Mouse (Mus musculus) CH12.LX (cell line): ENCODE results near the gene Slc38a3. TPM values are rescaled to one million over a fixed set of nuclear protein-coding genes. Genes with fewer than 3 reads are reported as not detected.

Source experiments
- DNase-seq: peaks from one replicate; pipeline ENCODE4 v3.0.0-alpha.2; 2013; ENCODE audit errors: extremely low read depth
- H3K27ac ChIP-seq: 2 replicates; pipeline ENCODE4 v1.5.1; 2012; ENCODE audit warnings: low read depth, mild to moderate bottlenecking, control low read depth, moderate library complexity; ENCODE audit not compliant: insufficient read depth
- H3K27me3 ChIP-seq: replicated peaks from 2 replicates; pipeline ENCODE3; 2012; ENCODE audit warnings: inconsistent platforms
- H3K36me3 ChIP-seq, 2 experiments: replicated peaks in 1 of 2; 2 replicates each; pipeline versions ENCODE3 to v1.6.1; 2012; ENCODE audit warnings: inconsistent platforms in 1 of 2, low read length in 1 of 2, mild to moderate bottlenecking in 1 of 2, mixed read lengths in 1 of 2, moderate library complexity in 1 of 2; ENCODE audit not compliant: control insufficient read depth in 1 of 2, insufficient read depth in 1 of 2
- H3K4me1 ChIP-seq, 2 experiments: 2 replicates each; pipeline ENCODE4 v1.6.1; 2012; ENCODE audit warnings: inconsistent platforms in 1 of 2, moderate library complexity in 1 of 2; ENCODE audit not compliant: insufficient read depth in 2 of 2, control insufficient read depth in 1 of 2
- H3K4me2 ChIP-seq: 2 replicates; pipeline ENCODE4 v1.6.1; 2012; ENCODE audit warnings: low read depth, mild to moderate bottlenecking, control low read depth; ENCODE audit not compliant: poor library complexity, insufficient read depth, severe bottlenecking
- H3K4me3 ChIP-seq, 3 experiments: fragments of 150-350 bp in 1 of 3; sonication (generic) in 1 of 3; replicated peaks in 1 of 3; 2 replicates each; pipeline versions ENCODE3 to v1.5.1; 2011 to 2012; ENCODE audit warnings: low read depth in 2 of 3, low read length in 2 of 3, mild to moderate bottlenecking in 2 of 3, moderate library complexity in 2 of 3, control low read depth in 1 of 3, improper control_type of control experiment in 1 of 3, inconsistent platforms in 1 of 3, mixed read lengths in 1 of 3; ENCODE audit not compliant: poor library complexity in 1 of 3
- H3K79me2 ChIP-seq: replicated peaks from 2 replicates; pipeline ENCODE4 v1.6.1; 2012; ENCODE audit warnings: mild to moderate bottlenecking, moderate library complexity; ENCODE audit not compliant: control insufficient read depth, poor library complexity, insufficient read depth, severe bottlenecking; ENCODE audit errors: extremely low read depth
- H3K9ac ChIP-seq: 2 replicates; pipeline ENCODE4 v1.6.1; 2012; ENCODE audit warnings: low read depth, mild to moderate bottlenecking, control low read depth, moderate library complexity; ENCODE audit not compliant: insufficient read depth
- H3K9me3 ChIP-seq: replicated peaks from 2 replicates; pipeline ENCODE3; 2012; ENCODE audit warnings: low read length, inconsistent platforms, mixed read lengths
- E2F4 ChIP-seq: IDR thresholded peaks from 2 replicates; pipeline ENCODE4 v1.6.1; 2011; ENCODE audit warnings: low read depth, low read length, improper control_type of control experiment; ENCODE audit not compliant: insufficient replicate concordance
- EP300 ChIP-seq: IDR thresholded peaks from 2 replicates; pipeline ENCODE4 v1.6.1; 2011; ENCODE audit warnings: low read length, improper control_type of control experiment
- ETS1 ChIP-seq: conservative IDR thresholded peaks from 2 replicates; pipeline ENCODE4 v1.6.1; 2012; ENCODE audit warnings: low read depth, mild to moderate bottlenecking, inconsistent platforms, low read length, improper control_type of control experiment, moderate library complexity
- GABPA ChIP-seq: IDR thresholded peaks from 2 replicates; pipeline ENCODE4 v1.6.1; 2012; ENCODE audit warnings: low read depth, low read length, improper control_type of control experiment, inconsistent platforms; ENCODE audit not compliant: insufficient replicate concordance
- MAFK ChIP-seq: IDR thresholded peaks from 2 replicates; pipeline ENCODE4 v1.6.1; 2011; ENCODE audit warnings: low read length, improper control_type of control experiment; ENCODE audit not compliant: insufficient replicate concordance
- MAX ChIP-seq: IDR thresholded peaks from 2 replicates; pipeline ENCODE4 v1.6.1; 2011; ENCODE audit warnings: low read length, improper control_type of control experiment
- MEF2A ChIP-seq: IDR thresholded peaks from 2 replicates; pipeline ENCODE4 v1.6.1; 2014; ENCODE audit warnings: low read depth, mild to moderate bottlenecking, inconsistent platforms, low read length, improper control_type of control experiment, borderline replicate concordance
- MXI1 ChIP-seq: IDR thresholded peaks from 2 replicates; pipeline ENCODE4 v1.6.1; 2011; ENCODE audit warnings: mild to moderate bottlenecking, low read depth, low read length, improper control_type of control experiment
- NELFE ChIP-seq: IDR thresholded peaks from 2 replicates; pipeline ENCODE4 v1.6.1; 2011; ENCODE audit warnings: low read depth, low read length, improper control_type of control experiment
- NRF1 ChIP-seq: IDR thresholded peaks from 2 replicates; pipeline ENCODE4 v1.6.1; 2014; ENCODE audit warnings: low read depth, mild to moderate bottlenecking, inconsistent platforms, low read length, improper control_type of control experiment, moderate library complexity
- PAX5 ChIP-seq: IDR thresholded peaks from 2 replicates; pipeline ENCODE4 v1.6.1; 2012; ENCODE audit warnings: low read length, inconsistent platforms, mixed read lengths
- POLR2AphosphoS2 ChIP-seq: IDR thresholded peaks from 2 replicates; pipeline ENCODE4 v1.6.1; 2011; ENCODE audit warnings: low read depth, low read length, improper control_type of control experiment
- RAD21 ChIP-seq: IDR thresholded peaks from 2 replicates; pipeline ENCODE4 v1.6.1; 2011; ENCODE audit warnings: low read depth, mild to moderate bottlenecking, low read length, improper control_type of control experiment, moderate library complexity
- SIN3A ChIP-seq: IDR thresholded peaks from 2 replicates; pipeline ENCODE4 v1.6.1; 2012; ENCODE audit warnings: low read length, improper control_type of control experiment, inconsistent platforms
- TBP ChIP-seq: conservative IDR thresholded peaks from 2 replicates; pipeline ENCODE4 v1.6.1; 2011; ENCODE audit warnings: low read depth, low read length, improper control_type of control experiment
- TCF12 ChIP-seq: IDR thresholded peaks from 2 replicates; pipeline ENCODE4 v1.6.1; 2014; ENCODE audit warnings: low read depth, mild to moderate bottlenecking, inconsistent platforms, low read length, improper control_type of control experiment
- UBTF ChIP-seq: IDR thresholded peaks from 2 replicates; pipeline ENCODE4 v1.6.1; 2012; ENCODE audit warnings: low read depth, mild to moderate bottlenecking, inconsistent platforms, low read length, improper control_type of control experiment, moderate library complexity
- USF1 ChIP-seq: IDR thresholded peaks from 2 replicates; pipeline ENCODE4 v1.6.1; 2014; ENCODE audit warnings: low read depth, mild to moderate bottlenecking, inconsistent platforms, low read length, improper control_type of control experiment
- dilution Hi-C: fragments of 300-500 bp; cut with MboI; formaldehyde crosslinking; loops from 2 replicates; pipeline ENCODE4 v1.14.3; 2020; ENCODE audit warnings: low sequenced_read_pairs; ENCODE audit not compliant: extremely low pct_unique_long_range_greater_than_20kb, extremely low pct_ligation_motif_present
- in situ Hi-C: fragments of 300-500 bp; cut with MboI; formaldehyde crosslinking; loops from 3 replicates; pipeline ENCODE4 v1.14.3; 2019; ENCODE audit warnings: low sequenced_read_pairs, low pct_ligation_motif_present, low pct_unique_long_range_greater_than_20kb, mixed read lengths
- polyA plus RNA-seq: library from polyadenylated mRNA; unstranded; fragments of >175 nt; gene quantifications from 2 replicates; pipeline ENCODE4 v1.2.1, GENCODE M21; 2012; ENCODE audit warnings: low read depth; ENCODE audit not compliant: insufficient read length
- total RNA-seq, 2 experiments: library from RNA; depleted of rRNA; stranded (reverse); fragments of 300-350 nt in 1 of 2; fragments of >200 nt in 1 of 2; gene quantifications; 2 replicates each; pipeline ENCODE4 v1.2.3; 2012 to 2014

Slc38a3 gene
- total and polyA plus RNA-seq, 3 experiments = 0.04 TPM; not detected in 2

GRCm38 (mm10) chr9:107663525-107663924 is 5.8 kb downstream of the Slc38a3 start:
- Histone ChIP-seq H3K4me2 (no peak overlapping the region), H3K79me2 (no peaks in the 10 kb centered on the region), H3K4me1 (peaks cover 0 to 5% of the 10 kb centered on the region in 2 experiments; a peak in 2 of 4 replicates), H3K4me3 (no peak overlapping the region), H3K36me3 (no peaks in the 10 kb centered on the region), H3K9me3 (no peaks in the 10 kb centered on the region), H3K27me3 (peaks cover 93% of the 10 kb centered on the region), H3K27ac (no peak overlapping the region), H3K9ac (no peak overlapping the region)
- TF ChIP-seq EP300 = no peak
- no peak for TF ChIP-seq SIN3A
- TF ChIP-seq POLR2AphosphoS2 = no peak
- no peak; the same call in 1 of the 2 replicates for TF ChIP-seq USF1
- no peak for TF ChIP-seq GABPA
- TF ChIP-seq NELFE = no peak
- TF ChIP-seq UBTF = no peak
- no peak for TF ChIP-seq NRF1
- TF ChIP-seq RAD21 = no peak
- no peak for TF ChIP-seq MAX
- TF ChIP-seq TBP = no peak
- dilution Hi-C loops (no loop called here), in situ Hi-C loops (no loop called here)
- DNase-seq = no peak

GRCm38 (mm10) chr9:107662342-107662741 is 7.0 kb downstream of the Slc38a3 start:
- Histone ChIP-seq H3K4me3 (no peak overlapping the region), H3K9ac (no peak overlapping the region), H3K27ac (no peak overlapping the region), H3K4me2 (no peak overlapping the region), H3K79me2 (no peaks in the 10 kb centered on the region), H3K9me3 (no peaks in the 10 kb centered on the region), H3K4me1 (peaks cover 6 to 12% of the 10 kb centered on the region in 2 experiments), H3K36me3 (no peaks in the 10 kb centered on the region), H3K27me3 (peaks cover 93% of the 10 kb centered on the region)
- in situ Hi-C loops (no loop called here), dilution Hi-C loops (no loop called here)
- DNase-seq = no peak
- TF ChIP-seq E2F4 = no peak

GRCm38 (mm10) chr9:107660777-107661176 is 8.6 kb downstream of the Slc38a3 start:
- H3K9ac ChIP-seq = no peak overlapping the region
- H3K4me1 ChIP-seq = peaks cover 10 to 21% of the 10 kb centered on the region in 2 experiments
- TF ChIP-seq MEF2A (no peak), MXI1 (no peak), PAX5 (no peak), TCF12 (no peak), ETS1 (no peak), MAFK (peak; percentile 89)
- DNase-seq = no peak
- no peak overlapping the region for H3K27ac ChIP-seq
- no peak overlapping the region for H3K4me3 ChIP-seq
- H3K36me3 ChIP-seq = no peaks in the 10 kb centered on the region
- no peak overlapping the region for H3K4me2 ChIP-seq
- dilution Hi-C loops = no loop called here
- peaks cover 91% of the 10 kb centered on the region for H3K27me3 ChIP-seq
- no peaks in the 10 kb centered on the region for H3K79me2 ChIP-seq
- H3K9me3 ChIP-seq = no peaks in the 10 kb centered on the region
- in situ Hi-C loops = no loop called here
